Comparison of ENCODE assay signal across 9 mouse cellular contexts in the genomic region with DNA sequence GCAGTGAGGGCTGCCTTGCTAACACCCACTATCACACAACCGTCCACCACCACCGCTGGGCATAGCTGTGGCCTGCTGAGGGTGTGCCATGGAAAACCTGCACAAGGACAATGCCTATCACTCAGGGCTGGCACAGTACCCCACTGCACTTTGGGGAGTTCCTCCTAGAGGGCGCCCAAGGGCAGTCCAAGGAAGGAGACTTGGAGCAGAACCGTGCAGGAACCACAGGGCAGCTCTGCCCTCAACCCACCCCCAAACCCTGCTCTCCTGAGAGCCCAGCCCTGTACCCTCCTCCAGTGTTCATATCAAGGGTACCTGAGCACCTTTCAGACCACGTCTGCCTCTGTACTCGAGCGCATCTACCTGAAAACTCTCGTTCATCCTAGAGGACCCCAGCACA. TPM values are rescaled to one million over a fixed set of nuclear protein-coding genes. Genes with fewer than 3 reads are reported as not detected.
DNase-seq lines count a peak whose midpoint lies in the region; ATAC-seq and TF ChIP-seq lines count a peak whose summit lies in the region.
"Had no signal": no experiment of that assay in that cellular context is flagged by ENCODE, and none has a peak within 500 bp of the region (broad histone marks: within the 10 kb centered on the region; RNA-seq: fewer than 3 reads in every experiment).

No protein-coding gene starts in this region.

- no peak overlapping the region for H3K4me3 ChIP-seq in heart, embryonic 11.5 days (ENCODE audit: low read depth, low read length)
- no peak overlapping the region for H3K4me3 ChIP-seq in layer of hippocampus, adult 2 months
- H3K4me3 ChIP-seq in stomach, embryonic 14.5 days (ENCODE audit: low read depth, low read length) = no peak overlapping the region
- H3K4me3 ChIP-seq: limb, embryonic 13.5 days had no signal

- H3K4me1 ChIP-seq in heart, embryonic 11.5 days (ENCODE audit: control insufficient read depth, insufficient read depth, low read length) = no peaks in the 10 kb centered on the region
- no peaks in the 10 kb centered on the region for H3K4me1 ChIP-seq in stomach, embryonic 14.5 days (ENCODE audit: control insufficient read depth, insufficient read depth, low read length)
- H3K4me1 ChIP-seq: limb, embryonic 13.5 days had no signal

- DNase-seq in heart, adult 18-20 months = peak; percentile 36 to 62
- peak; percentile 54 to 88 for DNase-seq in adrenal gland, adult (ENCODE audit: inconsistent age in 2 of 2, low spot score in 1 of 2)
- DNase-seq in heart, postnatal 36 days = peak; percentile 27 to 43
- DNase-seq in layer of hippocampus, adult 2 months (ENCODE audit: low spot score in 2 of 2) = peak; percentile 57 to 83
- DNase-seq in lung, postnatal 25 days (ENCODE audit: low spot score) = peak; percentile 32

- peak; percentile 87 for TF ChIP-seq CTCF in layer of hippocampus, adult 2 months (conservative IDR thresholded peaks at IDR 0.05)

- H3K9ac ChIP-seq in heart, embryonic 11.5 days (ENCODE audit: low read depth, low read length) = no peak overlapping the region
- H3K9ac ChIP-seq in stomach, embryonic 14.5 days (replicated peaks; ENCODE audit: low read depth, low read length) = no peak overlapping the region
- H3K9ac ChIP-seq: limb, embryonic 13.5 days had no signal

- no peaks in the 10 kb centered on the region for H3K36me3 ChIP-seq in heart, embryonic 11.5 days (ENCODE audit: control insufficient read depth, insufficient read depth, low read length)
- H3K36me3 ChIP-seq in stomach, embryonic 14.5 days (ENCODE audit: control insufficient read depth, insufficient read depth, low read length) = no peaks in the 10 kb centered on the region
- H3K36me3 ChIP-seq: limb, embryonic 13.5 days had no signal

- H3K4me2 ChIP-seq in heart, embryonic 11.5 days = no peak overlapping the region
- H3K4me2 ChIP-seq in stomach, embryonic 14.5 days (replicated peaks; ENCODE audit: low read depth, low read length) = no peak overlapping the region
- H3K4me2 ChIP-seq: limb, embryonic 13.5 days had no signal

- no peaks in the 10 kb centered on the region for H3K27me3 ChIP-seq in heart, embryonic 11.5 days (ENCODE audit: control insufficient read depth, insufficient read depth, low read length)
- no peaks in the 10 kb centered on the region for H3K27me3 ChIP-seq in stomach, embryonic 14.5 days (ENCODE audit: control insufficient read depth, insufficient read depth, low read length)
- H3K27me3 ChIP-seq: limb, embryonic 13.5 days had no signal

- ATAC-seq in heart, embryonic 11.5 days (replicated peaks; ENCODE audit: insufficient number of reproducible peaks, low FRiP score, low TSS enrichment) = no peak
- peak; percentile 78 for ATAC-seq in common myeloid progenitor, adult 5-6 weeks (replicated peaks; ENCODE audit: low read depth, poor library complexity, severe bottlenecking)
- 0 out of 2 replicates have a peak, but pooled peaks have one; percentile 42 for ATAC-seq in stomach, embryonic 14.5 days (ENCODE audit: insufficient number of reproducible peaks, insufficient read depth, low FRiP score, low read depth)

- no peaks in the 10 kb centered on the region for H3K9me3 ChIP-seq in heart, embryonic 11.5 days (replicated peaks; ENCODE audit: control insufficient read depth, low read length)
- no peaks in the 10 kb centered on the region for H3K9me3 ChIP-seq in stomach, embryonic 14.5 days (ENCODE audit: control insufficient read depth, low read depth, low read length)
- H3K9me3 ChIP-seq: limb, embryonic 13.5 days had no signal

- intact Hi-C loops in heart, postnatal 36 days (cut with DNase I) = loop anchor here (5.0 kb wide), 1 partner anchor 172 kb away; no protein-coding TSS in a partner anchor

- 45% methylated on average over 8 of the region's 8 CpGs for WGBS in heart, embryonic 11.5 days (ENCODE audit: insufficient replicate concordance)
- 43% methylated on average over 8 of the region's 8 CpGs for WGBS in stomach, embryonic 14.5 days

- no peak overlapping the region for H3K27ac ChIP-seq in heart, embryonic 11.5 days (ENCODE audit: low read depth, low read length)
- no peak overlapping the region for H3K27ac ChIP-seq in layer of hippocampus, adult 2 months
- H3K27ac ChIP-seq in stomach, embryonic 14.5 days (ENCODE audit: low read length) = no peak overlapping the region
- H3K27ac ChIP-seq: limb, embryonic 13.5 days had no signal

RNA-seq across cellular contexts. Expression of gene Ogdhl, which starts 11.9 kb away (rescaled TPM):
- total RNA-seq in heart, adult 18-20 months (2021) = 10 to 100 TPM; 70.4 to 86.7 TPM
- polyA plus RNA-seq in heart, embryonic 11.5 days (2014; fragmentation: Nextera tagmentation; extraction: Ambion mirVana) = 15.2 and 20.7 TPM in 2 replicates
- total RNA-seq in common myeloid progenitor, adult 5-6 weeks (2017) = 0.09 TPM in 1 of 2 replicates, not detected in the other
- 100 to 1,000 TPM in 1 of 2 experiments, 10 to 100 TPM in 1; 75.2 to 109 TPM for total RNA-seq in heart, postnatal 36 days (2021)
- total RNA-seq in layer of hippocampus, adult 2 months (2021) = 10 to 100 TPM; 89.9 to 96.3 TPM
- 12.5 and 13.6 TPM in 2 replicates for polyA plus RNA-seq in stomach, embryonic 14.5 days (2014; fragmentation: Nextera tagmentation; extraction: Ambion mirVana)

Comparison
In these comparisons a context has a peak if more than half of its experiments do, and no peak if none do; other contexts are left out.
1. RNA of gene Ogdhl, which starts 11.9 kb away (total RNA-seq): 75.2 to 109 TPM in heart, postnatal 36 days, 89.9 to 96.3 TPM in layer of hippocampus, adult 2 months and 70.4 to 86.7 TPM in heart, adult 18-20 months; 0.09 TPM in common myeloid progenitor, adult 5-6 weeks; every median in the first group is over 10 times any median in the second.
2. Peak in every context shown above with its lines, with median percentiles within 50 percentile points of each other: DNase-seq.